Mouse (Mus musculus) skeletal muscle tissue, adult 2 months (tissue): ENCODE results near the gene Gtf2h5.
A peak's percentile ranks its signal among the peaks of the same experiment; 100 is the strongest.

ENCODE experiments used
- DNase-seq: peaks from one replicate; pipeline ENCODE4 v3.0.0-alpha.2; 2012; ENCODE audit warnings: low read depth, low spot score

The Gtf2h5 gene

GRCm38 (mm10) chr17:6079287-6080122, at the start of gene Gtf2h5, which contains the start of gene Serac1:
Gene Gtf2h5, plus strand, starts transcription at chr17:6079786.
Gene Serac1, minus strand, starts transcription at chr17:6079741.
- DNase-seq, result peak; percentile 96

GRCm38 (mm10) chr17:6035661-6036060, 43.9 kb upstream of the Gtf2h5 start:
- no peak for DNase-seq

GRCm38 (mm10) chr17:6036458-6036857, 43.1 kb upstream of the Gtf2h5 start:
- DNase-seq, result no peak

- DNase-seq, result no peak
Observed at GRCm38 (mm10) chr17:6036872-6037271, 42.7 kb upstream of the Gtf2h5 start.

DNA sequence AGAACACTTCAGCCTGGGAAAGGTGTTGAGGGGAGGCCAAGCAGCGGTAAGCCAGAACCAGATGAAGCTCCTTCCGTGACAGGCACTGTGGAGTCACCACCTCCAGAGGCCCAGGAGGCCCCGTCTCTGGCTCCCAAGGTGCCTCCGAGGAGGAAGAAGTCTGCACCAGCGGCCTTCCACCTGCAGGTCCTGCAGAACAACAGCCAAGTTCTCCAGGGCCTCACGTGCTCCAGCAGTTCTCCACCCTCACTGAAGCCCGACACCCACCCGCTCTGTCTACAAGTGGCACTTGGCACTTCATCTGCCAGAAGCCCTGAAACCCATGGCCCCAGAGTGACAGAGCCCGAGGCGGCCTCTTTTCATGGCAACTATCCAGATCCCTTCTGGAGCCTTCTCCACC, 42.1 kb upstream of the Gtf2h5 start:
- DNase-seq, result no peak

DNA sequence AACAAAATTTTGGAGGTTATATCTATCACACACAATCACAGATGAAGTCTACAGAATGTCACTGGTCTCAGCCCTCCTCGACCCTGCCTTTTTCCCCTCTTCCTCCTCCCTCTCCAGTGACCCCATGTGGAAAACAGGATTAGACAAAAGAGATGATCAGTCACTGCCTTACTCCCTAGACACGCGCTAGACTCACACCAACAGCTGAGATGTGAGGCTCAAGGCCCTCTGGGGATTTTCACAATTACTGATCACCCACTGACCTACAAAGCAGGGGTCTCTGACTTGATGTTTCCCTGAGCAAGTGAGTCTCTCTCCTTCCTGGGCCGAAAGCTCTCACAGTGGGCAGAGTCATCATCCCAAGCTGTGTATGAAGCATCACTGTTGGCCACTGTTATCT, 26.8 kb upstream of the Gtf2h5 start:
- DNase-seq, result no peak

GRCm38 (mm10) chr17:6054934-6055355, 24.6 kb upstream of the Gtf2h5 start:
- no peak for DNase-seq

DNA sequence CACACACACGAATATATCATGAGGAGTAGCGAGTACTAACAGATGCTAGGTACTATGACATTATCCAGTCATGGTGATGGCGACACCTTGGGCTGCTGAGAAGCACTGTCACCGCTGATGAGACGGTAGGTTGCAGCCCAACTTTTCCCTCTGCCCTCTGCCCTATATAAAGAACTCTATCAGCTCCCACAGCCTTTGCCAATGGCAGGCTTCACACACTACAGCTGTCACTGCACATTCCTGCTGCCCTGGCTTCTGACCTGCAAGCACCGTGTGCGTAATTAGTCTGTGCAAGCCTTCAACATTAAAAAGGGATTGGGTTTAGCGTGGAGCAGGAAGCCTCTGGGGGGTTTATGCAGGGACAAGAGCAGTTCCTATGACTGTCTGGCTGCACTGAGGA, 16.8 kb upstream of the Gtf2h5 start:
- DNase-seq, result peak; percentile 74

- DNase-seq, result no peak
Observed at GRCm38 (mm10) chr17:6063532-6063931, 16.1 kb upstream of the Gtf2h5 start.

DNA sequence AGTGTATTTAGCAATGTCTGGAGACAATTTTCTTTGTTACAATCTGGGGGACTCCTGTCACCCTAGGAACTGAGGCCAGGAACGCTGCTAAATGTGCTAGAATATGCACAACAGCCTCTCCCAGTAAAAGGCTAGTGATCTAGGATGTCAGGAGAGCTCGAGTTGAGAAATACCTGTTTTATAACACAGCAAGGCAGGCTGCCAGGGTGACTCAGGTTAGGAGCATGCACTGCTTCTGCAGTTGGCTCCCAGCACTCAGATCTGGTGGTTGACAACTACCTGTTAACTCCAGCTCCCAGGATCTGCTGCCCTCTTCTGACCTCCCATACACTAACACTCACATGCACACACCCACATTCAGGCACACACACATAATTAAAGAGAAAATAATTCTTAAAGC, 13.6 kb upstream of the Gtf2h5 start:
- DNase-seq, result peak; percentile 22

- no peak for DNase-seq
Observed at GRCm38 (mm10) chr17:6067613-6068012, 12.0 kb upstream of the Gtf2h5 start.

- no peak for DNase-seq
Observed at GRCm38 (mm10) chr17:6069866-6070265, 9.7 kb upstream of the Gtf2h5 start.

GRCm38 (mm10) chr17:6073405-6073804, 6.2 kb upstream of the Gtf2h5 start:
- DNase-seq, result no peak

DNA sequence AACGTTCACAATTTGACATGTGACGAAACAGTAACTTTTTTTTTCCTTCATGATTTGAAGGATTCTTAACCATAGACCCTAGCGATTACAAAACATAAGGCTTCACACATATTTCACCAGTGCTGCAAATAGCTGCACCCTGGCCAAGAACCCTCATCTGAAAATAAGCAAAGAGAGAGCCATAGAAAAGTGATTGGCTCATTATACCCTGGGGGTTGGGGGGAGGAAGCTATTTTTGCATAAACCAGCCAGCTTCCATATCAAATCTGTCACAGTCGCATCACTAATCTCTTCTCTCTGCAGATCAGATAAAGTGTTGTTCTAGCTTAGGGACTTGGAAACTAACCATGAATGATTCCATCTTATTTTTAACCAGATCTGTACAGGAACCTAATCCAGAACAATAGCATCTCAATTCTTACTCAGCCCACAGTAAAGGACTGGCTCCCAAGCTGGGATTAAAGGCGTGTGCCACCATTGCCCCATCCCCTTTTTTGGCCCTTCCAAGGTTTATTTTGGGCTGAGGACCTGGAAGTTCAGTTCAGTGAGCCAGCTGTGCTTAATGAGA, 3.8 kb downstream of the Gtf2h5 start:
- DNase-seq, result no peak

- no peak for DNase-seq
Observed at GRCm38 (mm10) chr17:6091604-6092003, 12.0 kb downstream of the Gtf2h5 start.

GRCm38 (mm10) chr17:6095579-6095978, 16.0 kb downstream of the Gtf2h5 start:
- no peak for DNase-seq

DNA sequence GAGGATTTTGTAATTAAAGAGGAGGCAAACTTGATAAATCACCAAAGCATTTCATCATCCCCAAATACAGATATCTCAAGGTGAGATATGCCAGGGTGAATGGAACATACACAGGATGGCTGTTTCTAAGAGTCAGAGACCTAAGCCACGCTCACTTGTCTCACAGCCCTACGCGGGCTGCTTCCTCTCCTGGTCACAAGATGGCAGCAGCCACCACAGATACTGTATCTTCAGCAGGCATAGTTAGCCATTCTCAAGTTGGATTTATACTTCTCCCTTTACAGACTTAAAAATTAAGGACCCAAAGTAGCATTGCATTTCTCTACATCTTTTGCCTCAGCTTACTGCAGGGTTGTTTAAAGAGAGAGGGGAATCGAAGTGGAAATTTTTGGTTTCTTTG, 18.3 kb downstream of the Gtf2h5 start:
- no peak for DNase-seq

- no peak for DNase-seq
Observed at GRCm38 (mm10) chr17:6102287-6102686, 22.7 kb downstream of the Gtf2h5 start.

- DNase-seq, result no peak
Observed at GRCm38 (mm10) chr17:6103566-6103965, 24.0 kb downstream of the Gtf2h5 start.

GRCm38 (mm10) chr17:6106361-6107014, 26.9 kb downstream of the Gtf2h5 start, which contains the start of gene Tulp4:
Gene Tulp4, plus strand, starts transcription at chr17:6106437.
- DNase-seq, result peak; percentile 79

- peak; percentile 36 for DNase-seq
Observed at GRCm38 (mm10) chr17:6107015-6107601, 27.5 kb downstream of the Gtf2h5 start.

GRCm38 (mm10) chr17:6108175-6108574, 28.6 kb downstream of the Gtf2h5 start:
- DNase-seq, result no peak
